Mouse (Mus musculus): ENCODE measurements around the gene Spaca4. TPM values are rescaled to one million over a fixed set of nuclear protein-coding genes. Genes with fewer than 3 reads are reported as not detected.

Spaca4 gene
- total RNA-seq (2023), result not detected

DNA sequence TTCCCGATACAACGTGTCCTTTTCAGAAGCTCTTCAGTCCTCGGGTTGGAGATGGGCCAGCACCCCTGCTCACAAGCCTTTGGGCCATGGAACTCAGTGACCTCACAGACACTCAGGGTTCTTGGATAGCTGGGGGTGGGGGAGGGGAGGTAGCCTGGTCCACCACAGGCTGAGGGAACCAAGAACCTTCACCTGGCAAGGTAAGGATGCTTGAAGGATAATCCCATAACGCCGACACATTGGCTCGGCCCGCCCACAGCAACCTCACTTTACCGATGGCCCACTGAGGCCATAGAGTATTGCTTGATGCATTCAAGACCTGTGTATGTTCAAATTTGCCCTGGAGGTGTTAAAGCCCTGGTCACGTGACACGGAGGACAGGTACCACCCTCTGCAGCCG lies at the start of gene Spaca4:
Gene Spaca4, minus strand, starts transcription at position 101 of the 400 bp plus-strand sequence.

DNA sequence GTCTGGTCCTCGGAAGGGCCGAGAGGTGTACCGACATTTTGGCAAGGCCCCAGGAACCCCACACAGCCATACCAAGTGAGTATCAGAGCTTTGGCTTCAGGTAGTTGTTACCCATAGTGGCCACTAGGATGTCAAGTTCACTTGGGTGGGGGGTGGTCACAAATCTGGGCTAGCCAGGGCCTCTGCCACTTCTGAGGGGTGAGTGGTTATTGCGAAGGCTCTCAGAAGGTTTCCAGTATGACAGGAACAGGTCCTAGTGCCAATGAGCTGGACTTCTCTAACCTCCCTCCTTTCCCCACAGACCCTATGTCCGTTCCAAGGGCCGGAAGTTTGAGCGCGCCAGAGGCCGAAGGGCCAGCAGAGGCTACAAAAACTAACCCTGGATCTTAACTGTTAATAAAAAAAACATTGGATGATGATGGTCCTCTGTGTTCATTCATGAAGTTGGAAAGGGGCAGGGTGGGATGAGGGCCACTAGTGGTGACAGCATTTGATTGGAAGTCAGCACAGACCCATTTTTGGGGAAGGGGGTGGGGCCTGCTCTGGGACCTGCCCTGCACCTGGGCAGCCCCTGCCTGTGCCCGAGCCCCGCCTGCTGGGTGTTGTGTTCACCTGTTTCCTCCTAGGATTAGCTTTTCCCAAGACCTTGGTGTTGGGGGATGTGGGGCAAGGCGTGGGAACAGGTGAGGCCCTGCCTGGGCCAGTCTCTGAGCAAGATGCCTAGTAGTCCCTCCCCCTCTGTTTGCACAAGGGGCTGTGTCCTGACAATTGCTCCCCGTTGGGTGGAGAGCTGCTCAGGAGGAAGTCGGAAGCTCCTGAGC lies 5.0 kb downstream of the Spaca4 start, which contains the start of gene Fam83e:
Gene Fam83e, plus strand, starts transcription at position 800 of the 821 bp plus-strand sequence.

DNA sequence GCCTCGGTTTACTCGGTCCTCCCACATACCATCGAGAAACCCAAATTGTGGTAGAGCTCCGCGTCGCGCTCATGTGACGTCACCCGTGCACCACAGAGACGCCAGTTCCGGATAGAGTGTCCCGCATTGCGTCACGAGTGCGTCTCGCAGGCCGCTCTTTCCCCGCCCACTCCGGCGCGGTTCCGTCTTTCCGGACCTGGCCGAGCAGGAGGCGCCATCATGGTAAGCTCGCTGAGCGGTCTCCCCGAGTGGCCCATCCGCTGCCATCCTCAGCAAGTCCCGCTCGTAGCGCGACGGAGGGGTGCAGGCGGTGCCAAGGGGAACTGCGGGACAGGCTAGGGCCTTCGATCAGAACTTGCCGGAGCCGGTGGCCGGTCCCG lies 7.7 kb downstream of the Spaca4 start, which contains the start of gene Sphk2:
Gene Sphk2, minus strand, starts transcription at position 85 of the 380 bp plus-strand sequence.

DNA sequence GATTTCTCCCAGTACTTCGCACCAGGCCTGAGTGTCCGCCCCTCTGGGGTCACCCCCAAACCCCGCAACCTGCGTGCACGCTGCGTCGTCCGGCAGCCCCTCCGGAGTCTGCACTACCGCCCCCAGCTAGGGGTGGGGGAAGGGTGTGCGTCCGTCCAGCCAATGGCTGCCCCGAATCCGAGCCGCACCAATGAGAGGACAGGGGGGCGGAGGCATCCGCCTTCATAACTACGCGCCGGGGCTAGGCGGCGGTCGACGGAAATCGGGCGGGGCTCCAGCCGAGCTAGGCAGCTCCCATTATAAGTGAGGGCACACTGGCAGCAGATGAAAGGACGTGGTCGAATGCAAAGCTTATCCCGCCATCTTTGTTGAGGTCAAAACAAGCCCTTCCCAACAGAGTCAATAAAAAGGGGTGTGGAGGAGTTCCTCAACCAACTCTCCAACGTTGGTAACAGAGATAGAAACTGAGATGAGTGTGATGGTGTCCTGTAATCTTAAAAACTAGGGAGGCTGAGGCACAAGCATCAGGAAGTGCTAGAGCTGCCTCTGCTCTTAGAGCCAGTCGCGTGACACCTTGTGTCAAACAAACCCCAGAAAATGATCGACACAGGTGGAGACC lies 10.4 kb downstream of the Spaca4 start, which contains the start of gene Rpl18:
Gene Rpl18, plus strand, starts transcription at position 368 of the 619 bp plus-strand sequence.

DNA sequence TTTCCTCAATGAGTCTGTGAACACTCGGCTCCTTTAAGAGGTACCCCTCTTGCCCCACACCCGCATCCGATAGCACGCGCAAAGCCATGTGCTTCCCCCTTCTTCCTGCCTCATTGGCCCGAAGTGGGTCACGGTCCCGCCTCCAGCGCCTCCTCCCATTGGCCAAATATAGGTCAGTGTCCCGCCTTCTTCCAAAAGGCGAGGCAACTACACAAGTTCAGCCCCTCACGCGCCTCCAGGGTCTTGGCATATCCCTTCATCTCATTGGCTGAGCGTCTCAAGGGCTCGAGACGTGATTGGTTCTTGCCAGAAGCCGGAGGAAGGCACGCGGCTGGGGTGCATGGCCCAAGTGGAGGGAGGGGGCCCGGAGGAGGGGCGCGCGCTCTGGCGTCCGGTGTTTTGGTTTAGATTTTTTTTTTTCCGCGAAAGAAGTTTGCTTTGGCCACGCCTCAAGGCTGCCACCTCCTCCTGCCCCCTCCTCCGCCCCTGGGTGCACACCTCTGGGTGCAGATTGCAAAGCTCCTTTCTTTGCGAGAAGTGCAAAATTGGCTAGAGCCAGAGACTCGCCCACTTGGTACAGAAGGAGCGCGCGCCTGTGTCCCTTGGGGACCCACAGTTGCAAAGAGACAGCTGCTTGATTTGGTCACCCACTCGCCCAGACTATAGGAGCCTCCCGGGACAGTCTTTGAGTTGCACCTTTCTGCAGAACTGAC lies 20.7 kb downstream of the Spaca4 start, which contains the start of gene Dbp:
Gene Dbp, plus strand, starts transcription at position 359 of the 713 bp plus-strand sequence.

DNA sequence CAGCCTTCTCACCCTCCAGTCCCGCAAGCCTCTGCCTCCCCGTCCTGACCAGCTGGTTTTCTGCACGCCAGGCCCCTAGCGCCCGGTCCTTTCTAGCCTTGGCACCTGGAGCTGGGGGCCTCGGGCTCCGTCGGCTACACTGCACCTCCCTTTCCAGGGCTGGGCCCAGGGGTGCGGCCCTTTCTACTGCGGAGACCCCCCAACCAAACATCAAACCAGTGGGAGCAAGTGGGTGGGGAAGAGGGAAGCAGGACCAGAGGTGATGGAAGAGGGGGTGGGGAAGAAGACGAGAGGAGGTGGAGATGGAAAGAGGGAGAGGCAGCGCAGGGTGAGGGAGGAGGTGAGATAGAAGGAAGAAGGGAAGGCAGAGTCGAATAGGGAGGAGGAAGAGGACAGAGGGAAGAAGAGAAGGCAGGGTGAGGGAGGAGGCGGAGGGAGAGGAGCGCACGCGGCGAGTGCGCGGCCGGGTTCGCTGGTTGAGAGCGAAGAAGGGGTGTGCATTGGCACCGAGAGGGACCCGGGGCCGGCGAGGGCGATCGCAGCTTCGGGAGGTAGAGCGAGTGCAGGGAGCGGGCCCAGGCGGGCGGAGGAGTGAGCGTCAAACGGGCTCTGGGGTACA lies 26.0 kb downstream of the Spaca4 start, which contains the start of gene Car11:
Gene Car11, plus strand, starts transcription at position 321 of the 619 bp plus-strand sequence.

DNA sequence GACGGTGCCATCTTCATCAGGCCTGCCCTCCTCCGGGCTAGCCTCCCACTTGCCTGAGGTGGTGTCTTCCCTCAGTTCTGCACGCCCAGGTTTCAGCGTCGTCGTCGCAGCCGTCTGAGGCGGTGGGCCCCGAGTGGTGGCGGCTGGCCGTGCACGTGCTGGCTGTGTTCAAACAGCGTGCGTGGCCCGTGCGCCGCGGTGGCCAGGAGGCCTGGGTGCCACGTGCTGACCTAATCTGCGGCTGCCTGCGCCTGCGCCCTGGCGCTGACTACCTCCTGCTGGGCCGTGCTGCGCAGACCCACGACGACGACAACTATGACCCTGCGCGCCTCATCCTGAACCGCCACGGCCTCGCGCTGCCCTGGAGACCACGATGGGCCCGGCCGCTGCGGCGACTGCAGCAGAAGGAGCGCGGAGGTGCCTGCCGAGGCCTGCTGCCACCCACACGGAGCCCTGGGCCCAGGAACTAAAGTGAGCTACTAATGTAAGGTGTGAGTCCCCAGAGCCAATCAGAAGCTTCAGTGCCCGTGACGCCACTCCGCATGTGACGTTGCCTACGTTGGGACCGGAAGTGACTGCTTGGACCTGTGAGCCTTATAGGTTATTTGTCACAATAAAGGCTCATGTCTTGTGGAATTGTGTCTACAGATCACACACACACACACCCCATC lies 31.6 kb downstream of the Spaca4 start, which contains the start of gene Sec1:
Gene Sec1, minus strand, starts transcription at position 482 of the 671 bp plus-strand sequence.

DNA sequence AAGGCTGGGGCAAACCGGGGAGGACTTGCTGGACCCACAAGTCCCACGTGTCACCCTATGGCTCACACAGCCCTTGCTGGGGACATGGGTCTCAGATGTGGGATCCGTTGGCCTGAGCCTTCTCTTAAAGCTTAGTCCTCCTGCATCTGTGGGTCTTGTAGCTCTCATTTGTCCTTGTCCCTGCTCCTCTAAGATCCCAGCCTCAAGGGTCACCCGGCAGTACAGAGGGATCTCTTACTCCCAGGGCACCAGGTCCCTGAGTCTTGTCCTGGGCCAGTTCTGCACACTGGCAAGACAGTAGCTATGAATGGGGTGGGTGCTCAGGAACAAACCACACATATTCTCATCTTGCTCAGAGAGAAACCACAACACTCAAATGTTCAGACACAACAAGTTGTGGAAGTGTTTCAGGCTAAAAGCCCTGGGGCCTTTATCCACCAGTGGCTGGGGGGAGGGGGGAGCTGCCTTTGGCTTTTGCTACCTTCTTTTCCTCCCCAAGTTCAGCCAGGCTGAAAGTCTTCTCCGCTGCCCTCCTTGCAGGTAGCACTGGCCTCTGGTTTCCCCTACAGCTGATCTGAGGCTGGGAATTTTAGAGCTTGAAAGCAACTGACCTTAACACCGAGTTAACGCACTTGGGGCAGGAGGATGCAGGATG lies 42.1 kb downstream of the Spaca4 start, which contains the start of gene Ntn5:
Gene Ntn5, plus strand, starts transcription at position 627 of the 655 bp plus-strand sequence.

Other genes with a start within 250 kb of the Spaca4 start
- not detected for gene Tulp2, start 243.9 kb downstream of the Spaca4 start, total RNA-seq (2023)
- gene Gm45808, start 239.0 kb downstream of the Spaca4 start, total RNA-seq (2023), result not detected
- gene Dhdh, start 237.0 kb downstream of the Spaca4 start, total RNA-seq (2023), result 1.2 TPM
- gene Nucb1, start 215.4 kb downstream of the Spaca4 start, total RNA-seq (2023), result 80.1 TPM
- gene Ppp1r15a, start 199.5 kb downstream of the Spaca4 start, total RNA-seq (2023), result 949 TPM
- gene Plekha4, start 199.5 kb downstream of the Spaca4 start, total RNA-seq (2023), result 3.9 TPM
- gene Hsd17b14, start 170.9 kb downstream of the Spaca4 start, total RNA-seq (2023), result 2.9 TPM
- gene Bcat2, start 155.7 kb downstream of the Spaca4 start, total RNA-seq (2023), result 52.3 TPM
- not detected for gene Fgf21, start 110.3 kb downstream of the Spaca4 start, total RNA-seq (2023)
- not detected for gene Fut1, start 108.5 kb downstream of the Spaca4 start, total RNA-seq (2023)
- not detected for gene Izumo1, start 104.0 kb downstream of the Spaca4 start, total RNA-seq (2023)
- 0.47 TPM for gene Rasip1, start 98.3 kb downstream of the Spaca4 start, total RNA-seq (2023)
- gene Mamstr, start 85.8 kb downstream of the Spaca4 start, total RNA-seq (2023), result not detected
- gene Fut2, start 59.4 kb downstream of the Spaca4 start, total RNA-seq (2023), result not detected
- gene Ntn5, start 41.8 kb downstream of the Spaca4 start, total RNA-seq (2023), result 0.38 TPM
- gene Sec1, start 31.4 kb downstream of the Spaca4 start, total RNA-seq (2023), result not detected
- 12.3 TPM for gene Car11, start 26.0 kb downstream of the Spaca4 start, total RNA-seq (2023)
- gene Dbp, start 20.7 kb downstream of the Spaca4 start, total RNA-seq (2023), result 41.2 TPM
- 2,817 TPM for gene Rpl18, start 10.4 kb downstream of the Spaca4 start, total RNA-seq (2023)
- 31.0 TPM for gene Sphk2, start 7.8 kb downstream of the Spaca4 start, total RNA-seq (2023)
- 2.5 TPM for gene Fam83e, start 4.6 kb downstream of the Spaca4 start, total RNA-seq (2023)
- gene Lmtk3, start 57.9 kb upstream of the Spaca4 start, total RNA-seq (2023), result 0.89 TPM
- 1.9 TPM for gene Sult2b1, start 58.9 kb upstream of the Spaca4 start, total RNA-seq (2023)
- gene Cyth2, start 88.8 kb upstream of the Spaca4 start, total RNA-seq (2023), result 127 TPM
- 1.8 TPM for gene Kcnj14, start 99.0 kb upstream of the Spaca4 start, total RNA-seq (2023)
- 31.7 TPM for gene Grwd1, start 105.1 kb upstream of the Spaca4 start, total RNA-seq (2023)
- 60.7 TPM for gene Kdelr1, start 147.0 kb upstream of the Spaca4 start, total RNA-seq (2023)
- gene Grin2d, start 152.6 kb upstream of the Spaca4 start, total RNA-seq (2023), result 0.41 TPM
- not detected for gene Syngr4, start 170.9 kb upstream of the Spaca4 start, total RNA-seq (2023)
- 9.2 TPM for gene Tmem143, start 171.1 kb upstream of the Spaca4 start, total RNA-seq (2023)
- gene Emp3, start 195.6 kb upstream of the Spaca4 start, total RNA-seq (2023), result 306 TPM
- gene Ccdc114, start 198.3 kb upstream of the Spaca4 start, total RNA-seq (2023), result 2.9 TPM